In the genomic region with DNA sequence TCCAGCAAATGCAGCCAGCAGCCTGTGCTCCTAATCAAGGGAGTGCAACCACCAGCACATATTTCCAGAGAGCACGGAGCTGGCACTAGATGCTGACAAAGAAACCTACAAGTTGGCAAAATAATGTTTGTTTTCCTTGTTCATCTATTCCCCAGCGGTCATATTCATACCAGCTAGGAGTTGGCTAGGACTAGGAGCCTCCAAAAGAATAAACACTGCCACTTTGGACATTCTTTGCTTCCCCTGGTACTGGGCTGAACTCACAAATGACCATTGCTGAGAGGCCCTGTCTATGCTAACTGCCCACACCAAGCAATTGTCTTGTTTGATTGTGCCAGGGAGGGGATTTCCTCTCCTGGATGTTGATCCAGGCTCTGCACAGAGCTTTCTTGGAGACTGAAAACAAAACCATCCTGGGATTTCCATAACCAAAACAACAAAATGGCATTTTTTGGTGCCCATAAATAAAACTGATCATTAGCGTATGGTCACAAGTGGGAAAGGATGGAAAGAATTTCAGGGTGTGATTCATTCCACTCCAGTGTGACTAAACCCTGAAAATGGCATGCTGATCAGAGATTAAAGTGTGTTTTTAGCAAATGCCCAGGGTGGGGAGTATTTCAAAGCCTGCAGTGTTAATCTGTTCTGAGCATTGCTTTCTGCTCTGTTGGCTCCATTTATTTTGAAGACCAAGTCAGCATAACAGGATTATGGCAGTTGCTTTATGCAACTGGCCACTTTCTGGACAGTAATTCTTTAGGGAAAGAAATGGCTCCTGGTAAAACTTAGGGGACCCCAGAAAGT, we compare ENCODE assay signal across 8 mouse cellular contexts.
A peak's percentile ranks its signal among the peaks of the same experiment; 100 is the strongest.
DNase-seq lines count a peak whose midpoint lies in the region; ATAC-seq and TF ChIP-seq lines count a peak whose summit lies in the region.
"Had no signal": no experiment of that assay in that cellular context is flagged by ENCODE, and none has a peak within 500 bp of the region (broad histone marks: within the 10 kb centered on the region; RNA-seq: fewer than 3 reads in every experiment).

No protein-coding gene starts in this region.

- peaks cover 18% of the 10 kb centered on the region for H3K4me1 ChIP-seq in hindbrain, embryonic 12.5 days

- no peaks in the 10 kb centered on the region for H3K9me3 ChIP-seq in hindbrain, embryonic 12.5 days (replicated peaks)

- H3K9ac ChIP-seq in hindbrain, embryonic 12.5 days: no peak overlapping the region; the same call in 1 of the 2 replicates

- no peaks in the 10 kb centered on the region for H3K79me3 ChIP-seq in C2C12 (ENCODE audit: low read depth)

- no peak overlapping the region for H3K4me2 ChIP-seq in hindbrain, embryonic 12.5 days (replicated peaks)

- no peaks in the 10 kb centered on the region for H3K79me2 ChIP-seq in C2C12 (ENCODE audit: control insufficient read depth, insufficient read depth)

- no peaks in the 10 kb centered on the region for H3K27me3 ChIP-seq in C2C12 (ENCODE audit: control insufficient read depth, insufficient read depth, insufficient read length)
- no peaks in the 10 kb centered on the region for H3K27me3 ChIP-seq in hindbrain, embryonic 12.5 days

- DNase-seq in adipocyte (ENCODE audit: low spot score): peak; percentile 83
- peak; percentile 49 for DNase-seq in lung, postnatal 36 days
- no peak for DNase-seq in thymus, postnatal 14 days
- no peak for DNase-seq in cerebellum, adult 8-10 months
- DNase-seq in ovary, postnatal 36 days (ENCODE audit: low spot score): no peak
- DNase-seq: layer of hippocampus, adult 9-11 months had no signal

- TF ChIP-seq CTCF in C2C12 (IDR thresholded peaks at IDR 0.05; ENCODE audit: control insufficient read depth, insufficient read depth, insufficient read length): no peak

- H3K4me3 ChIP-seq in C2C12 (ENCODE audit: insufficient read depth, poor library complexity, severe bottlenecking): no peak overlapping the region
- no peak overlapping the region for H3K4me3 ChIP-seq in hindbrain, embryonic 12.5 days

- peak; percentile 77 for ATAC-seq in hindbrain, embryonic 12.5 days (ENCODE audit: low FRiP score)

- peak overlapping the region; percentile 81 for H3K27ac ChIP-seq in hindbrain, embryonic 12.5 days

- H3K36me3 ChIP-seq in C2C12 (ENCODE audit: control insufficient read depth, insufficient read depth): no peaks in the 10 kb centered on the region
- H3K36me3 ChIP-seq in hindbrain, embryonic 12.5 days: no peaks in the 10 kb centered on the region

- H3ac ChIP-seq in C2C12 (ENCODE audit: control insufficient read depth, insufficient read length, low read depth): peak overlapping the region; percentile 22

- 57% methylated on average over 3 of the region's 3 CpGs for WGBS in hindbrain, embryonic 12.5 days

TF ChIP-seq in C2C12, 6 proteins besides CTCF, POLR2A, EP300 and RAD21:
- TF ChIP-seq FOSL1 (IDR thresholded peaks at IDR 0.05; ENCODE audit: insufficient read depth, low read length, poor library complexity, severe bottlenecking): no peak
- peak; percentile 53 for TF ChIP-seq MAX (IDR thresholded peaks at IDR 0.05)

Comparison
In these comparisons a context has a peak if more than half of its experiments do, and no peak if none do; other contexts are left out.
1. DNase-seq: peak in adipocyte (single experiment) and lung, postnatal 36 days (single experiment); none in thymus, postnatal 14 days (single experiment), cerebellum, adult 8-10 months (single experiment) and ovary, postnatal 36 days (single experiment).